Mouse (Mus musculus) forebrain, embryonic 12.5 days (tissue): ENCODE data around the gene Igfbp1. TPM values are rescaled to one million over a fixed set of nuclear protein-coding genes. Genes with fewer than 3 reads are reported as not detected.

ENCODE experiments used
- ATAC-seq: fragments of 200-750 bp; cut with Nextera tagmentation; 2 replicates; pipeline ENCODE4 v1.8.0; 2017; ENCODE audit warnings: moderate TSS enrichment; ENCODE audit not compliant: low FRiP score
- H3K27ac ChIP-seq: fragments of 300-500 bp; sonication (generic); 2 replicates; pipeline ENCODE4 v1.5.1; 2016; ENCODE audit warnings: mild to moderate bottlenecking
- H3K27me3 ChIP-seq: fragments of 300-500 bp; sonication (generic); 2 replicates; pipeline ENCODE4 v1.6.1; 2016; ENCODE audit warnings: mild to moderate bottlenecking
- H3K36me3 ChIP-seq: fragments of 300-500 bp; sonication (generic); replicated peaks from 2 replicates; pipeline ENCODE4 v1.6.1; 2016; ENCODE audit warnings: mild to moderate bottlenecking
- H3K4me1 ChIP-seq: fragments of 300-500 bp; sonication (generic); 2 replicates; pipeline ENCODE4 v1.6.1; 2016
- H3K4me2 ChIP-seq: fragments of 300-500 bp; sonication (generic); 2 replicates; pipeline ENCODE4 v1.6.1; 2016; ENCODE audit warnings: mild to moderate bottlenecking, moderate library complexity
- H3K4me3 ChIP-seq: fragments of 300-500 bp; sonication (generic); replicated peaks from 2 replicates; pipeline ENCODE4 v1.5.1; 2016; ENCODE audit warnings: mild to moderate bottlenecking
- H3K9ac ChIP-seq: fragments of 300-500 bp; sonication (generic); 2 replicates; pipeline ENCODE4 v1.6.1; 2016; ENCODE audit warnings: mild to moderate bottlenecking
- H3K9me3 ChIP-seq: fragments of 300-500 bp; sonication (generic); 2 replicates; pipeline ENCODE4 v1.6.1; 2016
- whole genome bisulfite sequencing: fragments of 180-500 bp; shearing (Covaris S2); methylation state at CpG from one replicate; pipeline ENCODE4 v1.1.7; 2016; 5-methylcytosine and 5-hydroxymethylcytosine counted together
- polyA plus RNA-seq: library from polyadenylated mRNA; unstranded; fragments of >200 nt; fragmentation: Nextera tagmentation; extraction: Ambion mirVana; gene quantifications from 2 replicates; pipeline ENCODE4 v1.2.1, GENCODE M21; 2016

Igfbp1 gene
- polyA plus RNA-seq, result not detected in 2 replicates

- Histone ChIP-seq H3K4me2 (no peak within 1 kb of the TSS), H3K9ac (no peak within 1 kb of the TSS), H3K9me3 (no peaks in the 10 kb centered on the region), H3K4me3 (no peak within 1 kb of the TSS), H3K4me1 (peaks cover 12% of the 10 kb centered on the region), H3K27ac (no peak within 1 kb of the TSS), H3K36me3 (no peaks in the 10 kb centered on the region), H3K27me3 (no peaks in the 10 kb centered on the region)
- ATAC-seq, result no peak
- 20% methylated on average over 12 of the region's 12 CpGs for WGBS
Measured at GRCm38 (mm10) chr11:7197491-7197941, at the start of gene Igfbp1. TSS of gene Igfbp1 (plus strand) at chr11:7197782.

GRCm38 (mm10) chr11:7147945-7148344 is 49.6 kb upstream of the Igfbp1 start:
- Histone ChIP-seq H3K4me3 (no peak overlapping the region), H3K36me3 (no peaks in the 10 kb centered on the region), H3K9me3 (no peaks in the 10 kb centered on the region), H3K4me2 (no peak overlapping the region), H3K27me3 (no peaks in the 10 kb centered on the region), H3K4me1 (no peaks in the 10 kb centered on the region), H3K9ac (no peak overlapping the region), H3K27ac (no peak overlapping the region)
- WGBS, result 90% methylated on average over 7 of the region's 7 CpGs
- ATAC-seq, result no peak

- Histone ChIP-seq H3K27ac (no peak overlapping the region), H3K4me2 (no peak overlapping the region), H3K9ac (no peak overlapping the region), H3K4me1 (no peaks in the 10 kb centered on the region), H3K27me3 (no peaks in the 10 kb centered on the region), H3K36me3 (no peaks in the 10 kb centered on the region), H3K9me3 (no peaks in the 10 kb centered on the region), H3K4me3 (no peak overlapping the region)
- WGBS, result 82% methylated on average over 7 of the region's 7 CpGs
- no peak for ATAC-seq
Measured at GRCm38 (mm10) chr11:7149471-7149870, 48.1 kb upstream of the Igfbp1 start.

GRCm38 (mm10) chr11:7150511-7150910 is 47.1 kb upstream of the Igfbp1 start:
- no peak overlapping the region for H3K4me2 ChIP-seq
- WGBS, result 95% methylated on average over 8 of the region's 8 CpGs
- H3K27ac ChIP-seq, result no peak overlapping the region
- H3K36me3 ChIP-seq, result no peaks in the 10 kb centered on the region
- ATAC-seq, result no peak
- no peak overlapping the region for H3K9ac ChIP-seq
- no peaks in the 10 kb centered on the region for H3K9me3 ChIP-seq
- H3K4me1 ChIP-seq, result no peaks in the 10 kb centered on the region
- no peak overlapping the region for H3K4me3 ChIP-seq
- H3K27me3 ChIP-seq, result no peaks in the 10 kb centered on the region

GRCm38 (mm10) chr11:7152371-7152770 is 45.2 kb upstream of the Igfbp1 start:
- 96% methylated on average over 12 of the region's 12 CpGs for WGBS
- Histone ChIP-seq H3K9ac (no peak overlapping the region), H3K4me3 (no peak overlapping the region), H3K27ac (no peak overlapping the region), H3K4me1 (no peaks in the 10 kb centered on the region), H3K9me3 (no peaks in the 10 kb centered on the region), H3K4me2 (no peak overlapping the region), H3K27me3 (no peaks in the 10 kb centered on the region), H3K36me3 (no peaks in the 10 kb centered on the region)
- no peak for ATAC-seq

GRCm38 (mm10) chr11:7153081-7153480 is 44.5 kb upstream of the Igfbp1 start:
- no peaks in the 10 kb centered on the region for H3K4me1 ChIP-seq
- no peak overlapping the region for H3K4me2 ChIP-seq
- no peaks in the 10 kb centered on the region for H3K27me3 ChIP-seq
- no peak for ATAC-seq
- WGBS, result 85% methylated on average over 8 of the region's 8 CpGs
- no peaks in the 10 kb centered on the region for H3K36me3 ChIP-seq
- no peak overlapping the region for H3K4me3 ChIP-seq
- H3K9me3 ChIP-seq, result no peaks in the 10 kb centered on the region
- H3K27ac ChIP-seq, result no peak overlapping the region
- H3K9ac ChIP-seq, result no peak overlapping the region

- H3K27ac ChIP-seq, result no peak overlapping the region
- H3K9me3 ChIP-seq, result no peaks in the 10 kb centered on the region
- H3K9ac ChIP-seq, result no peak overlapping the region
- H3K4me2 ChIP-seq, result no peak overlapping the region
- peaks cover 10% of the 10 kb centered on the region for H3K4me1 ChIP-seq
- WGBS, result 78% methylated on average over 4 of the region's 4 CpGs
- no peak for ATAC-seq
- no peaks in the 10 kb centered on the region for H3K36me3 ChIP-seq
- H3K27me3 ChIP-seq, result no peaks in the 10 kb centered on the region
- no peak overlapping the region for H3K4me3 ChIP-seq
Measured at GRCm38 (mm10) chr11:7156427-7156826, 41.2 kb upstream of the Igfbp1 start.

GRCm38 (mm10) chr11:7158196-7158595 is 39.4 kb upstream of the Igfbp1 start:
- Histone ChIP-seq H3K27ac (no peak overlapping the region), H3K4me2 (no peak overlapping the region), H3K27me3 (no peaks in the 10 kb centered on the region), H3K36me3 (no peaks in the 10 kb centered on the region), H3K9me3 (no peaks in the 10 kb centered on the region), H3K4me3 (no peak overlapping the region), H3K4me1 (peaks cover 10% of the 10 kb centered on the region), H3K9ac (no peak overlapping the region)
- WGBS, result 86% methylated on average over 6 of the region's 6 CpGs
- no peak for ATAC-seq

- Histone ChIP-seq H3K4me1 (peaks cover 16% of the 10 kb centered on the region), H3K9ac (no peak overlapping the region), H3K4me2 (no peak overlapping the region), H3K27ac (no peak overlapping the region), H3K36me3 (no peaks in the 10 kb centered on the region), H3K9me3 (no peaks in the 10 kb centered on the region), H3K4me3 (no peak overlapping the region), H3K27me3 (no peaks in the 10 kb centered on the region)
- 79% methylated on average over 6 of the region's 6 CpGs for WGBS
- no peak for ATAC-seq
Measured at GRCm38 (mm10) chr11:7160146-7160545, 37.4 kb upstream of the Igfbp1 start.

- WGBS, result 26% methylated on average over 4 of the region's 4 CpGs
- peak; percentile 15; the same call in 1 of the 2 replicates for ATAC-seq
- H3K27me3 ChIP-seq, result no peaks in the 10 kb centered on the region
- H3K4me3 ChIP-seq, result no peak overlapping the region
- H3K4me1 ChIP-seq, result peaks cover 16% of the 10 kb centered on the region
- H3K36me3 ChIP-seq, result no peaks in the 10 kb centered on the region
- no peak overlapping the region for H3K9ac ChIP-seq
- H3K9me3 ChIP-seq, result no peaks in the 10 kb centered on the region
- H3K4me2 ChIP-seq, result no peak overlapping the region
- 0 out of 2 replicates have a peak overlapping the region, but pooled peaks have one; percentile 46 for H3K27ac ChIP-seq
Measured at GRCm38 (mm10) chr11:7160637-7161101, 36.9 kb upstream of the Igfbp1 start.

GRCm38 (mm10) chr11:7161502-7162174 is 35.9 kb upstream of the Igfbp1 start:
- Histone ChIP-seq H3K4me2 (no peak overlapping the region), H3K4me3 (no peak overlapping the region), H3K9me3 (no peaks in the 10 kb centered on the region), H3K9ac (no peak overlapping the region), H3K27me3 (no peaks in the 10 kb centered on the region), H3K27ac (no peak overlapping the region), H3K36me3 (no peaks in the 10 kb centered on the region), H3K4me1 (peaks cover 16% of the 10 kb centered on the region)
- WGBS, result 74% methylated on average over 8 of the region's 8 CpGs
- ATAC-seq, result no peak

GRCm38 (mm10) chr11:7164416-7164815 is 33.2 kb upstream of the Igfbp1 start:
- H3K4me3 ChIP-seq, result no peak overlapping the region
- peaks cover 16% of the 10 kb centered on the region for H3K4me1 ChIP-seq
- H3K27ac ChIP-seq, result no peak overlapping the region
- H3K27me3 ChIP-seq, result no peaks in the 10 kb centered on the region
- no peaks in the 10 kb centered on the region for H3K9me3 ChIP-seq
- no peak for ATAC-seq
- 37% methylated on average over 4 of the region's 4 CpGs for WGBS
- H3K36me3 ChIP-seq, result no peaks in the 10 kb centered on the region
- no peak overlapping the region for H3K4me2 ChIP-seq
- no peak overlapping the region for H3K9ac ChIP-seq

GRCm38 (mm10) chr11:7169645-7170044 is 27.9 kb upstream of the Igfbp1 start:
- Histone ChIP-seq H3K9me3 (no peaks in the 10 kb centered on the region), H3K4me3 (no peak overlapping the region), H3K36me3 (no peaks in the 10 kb centered on the region), H3K27me3 (no peaks in the 10 kb centered on the region), H3K4me1 (no peaks in the 10 kb centered on the region), H3K9ac (no peak overlapping the region), H3K4me2 (no peak overlapping the region), H3K27ac (no peak overlapping the region)
- ATAC-seq, result no peak
- WGBS, result 93% methylated on average over 1 of the region's 1 CpGs
